Mouse (Mus musculus): ENCODE measurements around the gene Tspan12. TPM values are rescaled to one million over a fixed set of nuclear protein-coding genes. Genes with fewer than 3 reads are reported as not detected.
"Not testable (repeated sequence)": the region's sequence is repeated elsewhere in the genome, so short reads cannot be mapped to it uniquely, and the experiment has no call there.

Tspan12 gene
- polyA plus RNA-seq, 1 experiment from 2014 or later, result not detected

- WGBS (ENCODE audit: missing documents), result 84% methylated on average over 10 of the region's 10 CpGs
- H3K27ac ChIP-seq, result no peak overlapping the region
- no peaks in the 10 kb centered on the region for H3K79me2 ChIP-seq (ENCODE audit: inconsistent target)
- H3K4me3 ChIP-seq (ENCODE audit: inconsistent target), result no peak overlapping the region
- no peaks in the 10 kb centered on the region for H3K36me3 ChIP-seq (ENCODE audit: inconsistent target)
Observed at GRCm38 (mm10) chr6:21803483-21804340, 48.6 kb downstream of the Tspan12 start.

- WGBS (ENCODE audit: missing documents), result 53% methylated on average over 9 of the region's 9 CpGs
- no peak overlapping the region for H3K27ac ChIP-seq
- no peaks in the 10 kb centered on the region for H3K79me2 ChIP-seq (ENCODE audit: inconsistent target)
- H3K36me3 ChIP-seq (ENCODE audit: inconsistent target), result no peaks in the 10 kb centered on the region
- no peak overlapping the region for H3K4me3 ChIP-seq (ENCODE audit: inconsistent target)
Observed at GRCm38 (mm10) chr6:21798581-21798980, 53.7 kb downstream of the Tspan12 start.

GRCm38 (mm10) chr6:21797087-21797486, 55.2 kb downstream of the Tspan12 start:
- Histone ChIP-seq H3K27ac (no peak overlapping the region), H3K4me3 (ENCODE audit: inconsistent target) (no peak overlapping the region), H3K79me2 (ENCODE audit: inconsistent target) (no peaks in the 10 kb centered on the region), H3K36me3 (ENCODE audit: inconsistent target) (no peaks in the 10 kb centered on the region)
- 91% methylated on average over 4 of the region's 4 CpGs for WGBS (ENCODE audit: missing documents)

DNA sequence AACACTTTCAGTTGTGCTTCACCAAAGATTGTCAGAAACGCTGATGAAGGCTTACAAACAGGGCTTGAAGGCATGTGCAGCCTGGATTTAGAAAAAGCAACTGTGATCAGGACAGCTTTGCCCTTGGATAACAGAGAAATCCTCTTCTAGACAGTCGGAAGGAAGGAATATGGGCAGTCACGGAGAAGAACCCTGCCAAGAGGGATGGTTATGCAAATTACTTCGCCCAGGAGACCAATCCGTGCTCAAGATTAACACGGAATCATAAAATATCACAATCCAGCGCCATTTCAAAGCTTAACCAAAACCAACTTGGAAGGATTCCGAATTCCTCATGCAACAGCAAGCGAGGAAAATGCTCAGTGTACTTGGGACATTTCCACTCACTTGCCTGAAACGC, 55.9 kb downstream of the Tspan12 start:
- Histone ChIP-seq H3K27ac (no peak overlapping the region), H3K4me3 (ENCODE audit: inconsistent target) (no peak overlapping the region), H3K79me2 (ENCODE audit: inconsistent target) (no peaks in the 10 kb centered on the region), H3K36me3 (ENCODE audit: inconsistent target) (no peaks in the 10 kb centered on the region)
- 93% methylated on average over 10 of the region's 10 CpGs for WGBS (ENCODE audit: missing documents)

- no peak overlapping the region for H3K4me3 ChIP-seq (ENCODE audit: inconsistent target)
- 95% methylated on average over 5 of the region's 5 CpGs for WGBS (ENCODE audit: missing documents)
- no peaks in the 10 kb centered on the region for H3K79me2 ChIP-seq (ENCODE audit: inconsistent target)
- no peaks in the 10 kb centered on the region for H3K36me3 ChIP-seq (ENCODE audit: inconsistent target)
- no peak overlapping the region for H3K27ac ChIP-seq
Observed at GRCm38 (mm10) chr6:21795410-21795809, 56.9 kb downstream of the Tspan12 start.

- 5% methylated on average over 7 of the region's 7 CpGs for WGBS (ENCODE audit: missing documents)
- H3K36me3 ChIP-seq (ENCODE audit: inconsistent target), result no peaks in the 10 kb centered on the region
- H3K79me2 ChIP-seq (ENCODE audit: inconsistent target), result no peaks in the 10 kb centered on the region
- no peak overlapping the region for H3K4me3 ChIP-seq (ENCODE audit: inconsistent target)
- H3K27ac ChIP-seq, result no peak overlapping the region
Observed at GRCm38 (mm10) chr6:21795072-21795407, 57.3 kb downstream of the Tspan12 start.

GRCm38 (mm10) chr6:21794337-21795071, 57.8 kb downstream of the Tspan12 start:
- Histone ChIP-seq H3K27ac (no peak overlapping the region), H3K4me3 (ENCODE audit: inconsistent target) (no peak overlapping the region)
- WGBS (ENCODE audit: missing documents), result 76% methylated on average over 10 of the region's 11 CpGs

GRCm38 (mm10) chr6:21791307-21791706, 61.0 kb downstream of the Tspan12 start:
- Histone ChIP-seq H3K79me2 (ENCODE audit: inconsistent target) (no peaks in the 10 kb centered on the region), H3K36me3 (ENCODE audit: inconsistent target) (no peaks in the 10 kb centered on the region), H3K27ac (no peak overlapping the region), H3K4me3 (ENCODE audit: inconsistent target) (no peak overlapping the region)
- 73% methylated on average over 7 of the region's 7 CpGs for WGBS (ENCODE audit: missing documents)

More at GRCm38 (mm10) chr6:21794337-21795071, 57.8 kb downstream of the Tspan12 start:
- Histone ChIP-seq H3K79me2 (ENCODE audit: inconsistent target) (no peaks in the 10 kb centered on the region), H3K36me3 (ENCODE audit: inconsistent target) (no peaks in the 10 kb centered on the region)

DNA sequence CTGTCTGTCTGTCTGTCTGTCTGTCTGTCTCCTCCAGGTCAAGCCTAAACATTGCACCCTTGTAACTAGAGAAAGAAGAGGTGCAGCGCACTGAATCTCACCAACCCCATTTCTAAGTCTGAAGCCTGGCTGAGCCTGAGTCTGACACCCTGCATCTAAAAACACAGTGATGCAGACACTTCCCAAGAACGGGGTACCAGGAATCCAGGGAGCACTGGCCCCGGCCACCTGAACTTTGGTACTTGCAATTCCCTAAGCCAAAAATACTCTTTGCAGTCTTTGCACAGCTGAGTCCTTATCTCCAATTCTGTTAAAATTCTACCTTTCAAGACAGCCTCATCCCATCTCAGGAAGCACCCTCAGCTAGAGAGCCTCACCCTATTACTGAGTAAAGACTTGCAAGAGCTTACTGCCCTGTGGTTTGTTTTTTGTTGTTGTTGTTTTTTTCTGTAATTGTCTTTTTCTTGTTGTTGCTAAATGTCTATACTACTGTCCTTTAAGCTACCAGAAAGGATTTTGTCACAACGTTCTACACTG, 61.7 kb downstream of the Tspan12 start:
- Histone ChIP-seq H3K27ac (no peak overlapping the region), H3K79me2 (ENCODE audit: inconsistent target) (no peaks in the 10 kb centered on the region), H3K4me3 (ENCODE audit: inconsistent target) (no peak overlapping the region), H3K36me3 (ENCODE audit: inconsistent target) (no peaks in the 10 kb centered on the region)
- 93% methylated on average over 4 of the region's 4 CpGs for WGBS (ENCODE audit: missing documents)

DNA sequence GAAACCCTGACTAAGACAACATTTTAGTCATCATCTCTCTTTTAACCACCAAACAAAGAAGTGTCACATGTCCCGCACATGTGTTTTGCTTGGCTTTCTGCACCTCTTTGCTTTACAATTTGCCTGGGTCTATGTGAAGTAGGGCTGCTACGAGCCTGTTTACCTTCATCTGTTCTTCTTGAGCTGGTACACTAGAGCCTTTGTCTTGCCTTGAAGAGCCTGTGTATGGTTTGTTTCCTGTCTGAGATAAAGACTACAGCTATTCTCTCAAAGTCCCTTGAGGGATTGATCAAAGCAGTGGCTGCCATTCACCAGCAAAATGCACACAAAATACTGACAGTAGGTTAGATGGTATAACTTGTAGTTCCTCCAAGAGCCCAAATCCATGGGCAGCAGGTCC, 62.3 kb downstream of the Tspan12 start:
- Histone ChIP-seq H3K36me3 (ENCODE audit: inconsistent target) (no peaks in the 10 kb centered on the region), H3K4me3 (ENCODE audit: inconsistent target) (no peak overlapping the region), H3K79me2 (ENCODE audit: inconsistent target) (no peaks in the 10 kb centered on the region), H3K27ac (no peak overlapping the region)
- 95% methylated on average over 2 of the region's 2 CpGs for WGBS (ENCODE audit: missing documents)

DNA sequence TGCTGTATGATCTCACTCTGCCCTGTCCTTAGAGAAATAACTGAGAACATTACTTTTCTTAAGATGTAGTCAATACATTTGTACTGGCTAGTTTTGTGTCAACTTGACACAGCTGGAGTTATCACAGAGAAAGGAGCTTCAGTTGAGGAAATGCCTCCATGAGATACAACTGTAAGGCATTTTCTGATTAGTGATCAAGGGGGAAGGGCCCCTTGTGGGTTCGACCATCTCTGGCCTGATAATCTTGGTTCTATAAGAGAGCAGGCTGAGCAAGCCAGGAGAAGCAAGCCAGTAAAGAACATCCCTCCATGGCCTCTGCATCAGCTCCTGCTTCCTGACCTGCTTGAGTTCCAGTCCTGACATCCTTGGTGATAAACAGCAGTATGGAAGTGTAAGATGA, 62.7 kb downstream of the Tspan12 start:
- H3K79me2 ChIP-seq (ENCODE audit: inconsistent target); H3K36me3 ChIP-seq (ENCODE audit: inconsistent target); H3K4me3 ChIP-seq (ENCODE audit: inconsistent target); H3K27ac ChIP-seq: not testable (repeated sequence)
- 78% methylated on average over 1 of the region's 1 CpGs for WGBS (ENCODE audit: missing documents)

- 82% methylated on average over 11 of the region's 11 CpGs for WGBS (ENCODE audit: missing documents)
- no peaks in the 10 kb centered on the region for H3K79me2 ChIP-seq (ENCODE audit: inconsistent target)
- H3K36me3 ChIP-seq (ENCODE audit: inconsistent target), result no peaks in the 10 kb centered on the region
- H3K4me3 ChIP-seq (ENCODE audit: inconsistent target), result no peak overlapping the region
- H3K27ac ChIP-seq, result no peak overlapping the region
Observed at GRCm38 (mm10) chr6:21787757-21788156, 64.6 kb downstream of the Tspan12 start.

- no peak overlapping the region for H3K27ac ChIP-seq
- H3K4me3 ChIP-seq (ENCODE audit: inconsistent target), result no peak overlapping the region
- H3K79me2 ChIP-seq (ENCODE audit: inconsistent target), result no peaks in the 10 kb centered on the region
- 14% methylated on average over 6 of the region's 6 CpGs for WGBS (ENCODE audit: missing documents)
- H3K36me3 ChIP-seq (ENCODE audit: inconsistent target), result no peaks in the 10 kb centered on the region
Observed at GRCm38 (mm10) chr6:21787274-21787673, 65.0 kb downstream of the Tspan12 start.

DNA sequence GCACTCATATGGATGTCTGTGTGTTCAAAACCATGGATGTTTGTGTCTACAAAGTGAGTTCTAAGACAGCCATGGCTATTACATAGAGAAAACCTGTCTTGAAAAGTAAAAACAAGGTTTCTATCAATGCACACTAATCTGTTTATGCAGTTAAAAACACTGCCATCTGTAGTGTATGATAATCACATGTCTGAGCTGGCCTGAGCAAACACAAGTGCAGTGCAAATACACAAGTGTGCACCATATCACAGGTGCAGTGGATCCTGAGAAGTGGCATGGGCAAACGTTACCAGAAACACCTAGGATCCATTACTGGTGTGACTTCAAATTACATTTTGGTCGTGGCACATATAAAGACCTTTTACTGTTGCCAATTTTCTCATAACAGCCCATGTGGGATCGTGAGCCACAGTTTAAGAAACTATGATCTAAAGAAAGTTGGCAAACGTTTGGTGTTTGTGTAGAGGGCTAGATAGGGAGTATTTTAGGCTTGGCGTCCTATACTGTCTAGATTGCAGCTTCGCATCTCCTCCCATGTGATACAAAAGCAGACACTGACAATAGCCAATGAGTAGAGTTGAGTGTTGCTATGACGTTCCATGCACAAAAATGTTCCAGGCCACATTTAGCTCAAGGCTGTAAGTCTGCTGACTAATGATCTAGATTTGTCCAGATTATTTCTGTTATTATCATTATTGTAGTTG, 78.0 kb downstream of the Tspan12 start:
- Histone ChIP-seq H3K36me3 (ENCODE audit: inconsistent target) (no peaks in the 10 kb centered on the region), H3K79me2 (ENCODE audit: inconsistent target) (no peaks in the 10 kb centered on the region), H3K4me3 (ENCODE audit: inconsistent target) (no peak overlapping the region), H3K27ac (no peak overlapping the region)
- WGBS (ENCODE audit: missing documents), result 81% methylated on average over 7 of the region's 7 CpGs

GRCm38 (mm10) chr6:21769447-21769809, 82.9 kb downstream of the Tspan12 start:
- H3K79me2 ChIP-seq (ENCODE audit: inconsistent target), result no peaks in the 10 kb centered on the region
- 86% methylated on average over 1 of the region's 1 CpGs for WGBS (ENCODE audit: missing documents)
- no peaks in the 10 kb centered on the region for H3K36me3 ChIP-seq (ENCODE audit: inconsistent target)
- H3K27ac ChIP-seq, result no peak overlapping the region
- no peak overlapping the region for H3K4me3 ChIP-seq (ENCODE audit: inconsistent target)

Data from macrophage (primary cell).